In the genomic region with DNA sequence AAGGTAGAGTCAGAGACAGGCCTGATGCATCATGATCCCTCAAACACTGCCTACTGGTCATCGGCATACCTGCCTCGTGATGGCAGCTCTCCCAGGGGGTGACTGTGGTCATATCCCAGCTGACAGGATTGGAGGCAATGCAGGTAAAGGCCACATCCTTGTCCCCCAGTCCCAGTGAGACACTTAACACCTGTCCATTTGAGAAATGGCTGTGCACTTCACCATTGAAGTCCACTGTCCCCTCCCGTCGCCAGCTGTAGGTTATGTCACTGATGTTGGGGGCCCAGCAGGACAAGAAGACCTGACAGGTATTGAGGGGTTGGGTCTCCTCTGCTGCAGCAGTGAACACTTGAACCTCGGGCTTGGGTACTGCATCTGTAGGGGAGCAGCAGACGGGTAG, we compare ENCODE assay signal across 31 mouse cellular contexts. TPM values are rescaled to one million over a fixed set of nuclear protein-coding genes. Genes with fewer than 3 reads are reported as not detected.
"Had no signal": no experiment of that assay in that cellular context is flagged by ENCODE, and none has a peak within 500 bp of the region (broad histone marks: within the 10 kb centered on the region; RNA-seq: fewer than 3 reads in every experiment).

No protein-coding gene starts in this region.

- ATAC-seq: forebrain, embryonic 15.5 days; forebrain, postnatal 0 days had no signal

- H3K9ac ChIP-seq: embryonic facial prominence, embryonic 12.5 days; embryonic facial prominence, embryonic 13.5 days; embryonic facial prominence, embryonic 15.5 days; forebrain, embryonic 12.5 days; forebrain, embryonic 13.5 days; forebrain, embryonic 15.5 days; forebrain, postnatal 0 days had no signal

- H3K36me3 ChIP-seq: embryonic facial prominence, embryonic 10.5 days; embryonic facial prominence, embryonic 12.5 days; embryonic facial prominence, embryonic 13.5 days; embryonic facial prominence, embryonic 15.5 days; forebrain, embryonic 10.5 days; forebrain, embryonic 12.5 days; forebrain, embryonic 15.5 days had no signal

- H3K27me3 ChIP-seq: forebrain, embryonic 15.5 days had no signal

- H3K4me1 ChIP-seq: embryonic facial prominence, embryonic 12.5 days; embryonic facial prominence, embryonic 15.5 days had no signal

- H3K4me3 ChIP-seq: embryonic facial prominence, embryonic 10.5 days; embryonic facial prominence, embryonic 12.5 days; embryonic facial prominence, embryonic 13.5 days; embryonic facial prominence, embryonic 15.5 days; erythroblast, embryonic 14.5 days; forebrain, embryonic 10.5 days; forebrain, embryonic 12.5 days; forebrain, embryonic 13.5 days; forebrain, embryonic 15.5 days; gastrocnemius, adult 2 months; heart, adult 2 months had no signal

- H3K27ac ChIP-seq: embryonic facial prominence, embryonic 10.5 days; embryonic facial prominence, embryonic 12.5 days; embryonic facial prominence, embryonic 13.5 days; embryonic facial prominence, embryonic 15.5 days; forebrain, embryonic 10.5 days; forebrain, embryonic 12.5 days; forebrain, embryonic 13.5 days; forebrain, embryonic 15.5 days; gastrocnemius, adult 2 months; heart, adult 2 months had no signal

- H3K9me3 ChIP-seq: embryonic facial prominence, embryonic 10.5 days; embryonic facial prominence, embryonic 12.5 days; embryonic facial prominence, embryonic 13.5 days; embryonic facial prominence, embryonic 15.5 days; forebrain, embryonic 10.5 days; forebrain, embryonic 12.5 days; forebrain, embryonic 13.5 days; forebrain, embryonic 15.5 days had no signal

- DNase-seq: cerebellum, adult 18-20 months; cerebellum, adult 2 months; cerebellum, adult 8-10 months; cerebellum, adult 9-10 months; cerebellum, adult 9-11 months; cerebellum, postnatal 10 days; cerebellum, postnatal 14 days; cerebellum, postnatal 25 days; cerebellum, postnatal 36 days; embryo, embryonic 11 days; forebrain, postnatal 0 days; gastrocnemius, adult 2 months; gastrocnemius, postnatal 10 days; gastrocnemius, postnatal 14 days; gastrocnemius, postnatal 25 days; gastrocnemius, postnatal 36 days; heart, adult 18-20 months; heart, adult 2 months had no signal

- H3K4me2 ChIP-seq: embryonic facial prominence, embryonic 12.5 days; embryonic facial prominence, embryonic 13.5 days; embryonic facial prominence, embryonic 15.5 days; forebrain, embryonic 12.5 days; forebrain, embryonic 13.5 days; forebrain, embryonic 15.5 days had no signal

RNA-seq across cellular contexts. Expression of gene Slamf8, which starts 6.1 kb away (rescaled TPM):
- polyA plus RNA-seq: embryonic facial prominence, embryonic 10.5 days; embryonic facial prominence, embryonic 11.5 days; embryonic facial prominence, embryonic 12.5 days; embryonic facial prominence, embryonic 14.5 days; embryonic facial prominence, embryonic 15.5 days; erythroblast, embryonic 14.5 days; forebrain, embryonic 10.5 days; forebrain, embryonic 12.5 days; forebrain, embryonic 13.5 days; forebrain, embryonic 14.5 days; forebrain, embryonic 15.5 days had no signal

RNA-seq across cellular contexts. Expression of gene Fcrl6, which starts 18.1 kb away (rescaled TPM):
- polyA plus RNA-seq: cortical plate, adult 2 months; erythroblast, embryonic 14.5 days; forebrain, embryonic 13.5 days; forebrain, embryonic 14.5 days; forebrain, embryonic 15.5 days; heart, adult 2 months had no signal

RNA-seq across cellular contexts. Expression of gene Vsig8, which starts 28.5 kb away (rescaled TPM):
- polyA plus RNA-seq: embryonic facial prominence, embryonic 11.5 days; embryonic facial prominence, embryonic 12.5 days; erythroblast, embryonic 14.5 days; forebrain, embryonic 10.5 days; heart, adult 2 months had no signal

RNA-seq across cellular contexts. Expression of gene Dusp23, which starts 48.5 kb away (rescaled TPM):
- polyA plus RNA-seq: erythroblast, embryonic 14.5 days had no signal
